Comparison of ENCODE assay signal across 18 mouse cellular contexts in the genomic region with DNA sequence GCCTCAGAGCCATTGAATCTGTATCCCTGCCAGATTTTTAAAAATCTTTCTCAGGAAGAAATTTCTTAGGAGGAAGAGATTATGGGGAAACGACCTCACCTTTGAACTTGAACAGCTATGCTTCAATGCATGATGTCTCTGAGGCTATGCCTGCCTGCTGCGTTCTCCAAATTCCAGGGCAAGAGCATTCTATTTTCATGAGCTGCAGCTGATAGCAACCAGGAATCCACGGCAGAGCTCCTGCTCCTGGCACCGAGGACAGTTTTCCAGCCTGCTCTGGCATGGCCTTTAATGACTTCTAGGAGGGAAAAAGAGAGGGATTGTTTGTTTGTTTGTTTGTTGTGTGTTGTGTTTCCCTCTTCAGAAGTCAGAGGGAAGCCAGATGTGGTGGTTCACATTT. TPM values are rescaled to one million over a fixed set of nuclear protein-coding genes. Genes with fewer than 3 reads are reported as not detected.
DNase-seq lines count a peak whose midpoint lies in the region; ATAC-seq and TF ChIP-seq lines count a peak whose summit lies in the region.
"Had no signal": no experiment of that assay in that cellular context is flagged by ENCODE, and none has a peak within 500 bp of the region (broad histone marks: within the 10 kb centered on the region; RNA-seq: fewer than 3 reads in every experiment).

No protein-coding gene starts in this region.

- no peak for TF ChIP-seq CTCF in lung, postnatal 0 days (IDR thresholded peaks at IDR 0.05)

- ATAC-seq in lung, postnatal 0 days = no peak
- no peak for ATAC-seq in activated CD4-positive, CD25-positive, alpha-beta regulatory T cell, adult 4 months
- ATAC-seq: forebrain, embryonic 15.5 days; liver, postnatal 0 days had no signal

- H3K9ac ChIP-seq in lung, postnatal 0 days (replicated peaks; ENCODE audit: low read depth) = no peak overlapping the region
- H3K9ac ChIP-seq: forebrain, embryonic 15.5 days; liver, postnatal 0 days; midbrain, embryonic 12.5 days had no signal

- no peak overlapping the region for H3K4me2 ChIP-seq in lung, postnatal 0 days (replicated peaks; ENCODE audit: low read depth, low read length)
- H3K4me2 ChIP-seq: forebrain, embryonic 15.5 days; midbrain, embryonic 12.5 days had no signal

- no peaks in the 10 kb centered on the region for H3K36me3 ChIP-seq in lung, postnatal 0 days (ENCODE audit: insufficient read depth, low read length)
- peaks cover 14% of the 10 kb centered on the region for H3K36me3 ChIP-seq in heart, embryonic 10.5 days
- H3K36me3 ChIP-seq: forebrain, embryonic 15.5 days had no signal

- no peaks in the 10 kb centered on the region for H3K27me3 ChIP-seq in lung, postnatal 0 days (replicated peaks; ENCODE audit: insufficient read depth, low read length)
- H3K27me3 ChIP-seq in heart, embryonic 10.5 days (ENCODE audit: insufficient read depth, poor library complexity, severe bottlenecking) = no peaks in the 10 kb centered on the region
- H3K27me3 ChIP-seq: forebrain, embryonic 15.5 days; midbrain, embryonic 12.5 days had no signal

- DNase-seq in lung, postnatal 0 days (ENCODE audit: low spot score) = peak; percentile 27
- no peak for DNase-seq in lung, postnatal 10 days
- peak; percentile 80 for DNase-seq in heart, embryonic 10.5 days (ENCODE audit: low spot score)
- DNase-seq in heart, postnatal 10 days = peak; percentile 69 to 70
- peak; percentile 24 for DNase-seq in yolk sac, embryonic 10.5 days (ENCODE audit: low spot score)
- no peak for DNase-seq in gastrocnemius, postnatal 10 days
- DNase-seq in cerebellum, postnatal 36 days = no peak
- DNase-seq: adrenal gland, adult 8-10 months; cerebellum, adult 11-12 months; liver; liver, postnatal 0 days; thymus, postnatal 4 days had no signal

- no peaks in the 10 kb centered on the region for H3K4me1 ChIP-seq in lung, postnatal 0 days (ENCODE audit: insufficient read depth, low read depth, low read length)
- peaks cover 16% of the 10 kb centered on the region for H3K4me1 ChIP-seq in heart, embryonic 10.5 days
- H3K4me1 ChIP-seq: forebrain, embryonic 15.5 days; midbrain, embryonic 12.5 days had no signal

- TF ChIP-seq EP300 in lung, postnatal 0 days (IDR thresholded peaks at IDR 0.05) = no peak

- H3K9me3 ChIP-seq in lung, postnatal 0 days (ENCODE audit: low read length) = no peaks in the 10 kb centered on the region
- 0 out of 2 replicates have a peak, but pooled peaks cover 2% of the 10 kb centered on the region for H3K9me3 ChIP-seq in heart, embryonic 10.5 days
- H3K9me3 ChIP-seq: embryonic facial prominence, embryonic 10.5 days had no signal

- intact Hi-C loops in heart, postnatal 10 days (cut with DNase I) = no loop called here

- H3K4me3 ChIP-seq in lung, postnatal 0 days (ENCODE audit: low read depth, low read length) = no peak overlapping the region
- H3K4me3 ChIP-seq in heart, embryonic 10.5 days = no peak overlapping the region
- H3K4me3 ChIP-seq: embryonic facial prominence, embryonic 10.5 days; forebrain, embryonic 15.5 days; midbrain, embryonic 12.5 days had no signal

- 34% methylated on average over 4 of the region's 4 CpGs for WGBS in lung, postnatal 0 days
- WGBS in heart, embryonic 10.5 days = 22% methylated on average over 4 of the region's 4 CpGs

- H3K27ac ChIP-seq in lung, postnatal 0 days (ENCODE audit: low read length) = no peak overlapping the region
- peak overlapping the region; percentile 84 for H3K27ac ChIP-seq in heart, embryonic 10.5 days
- H3K27ac ChIP-seq: embryonic facial prominence, embryonic 10.5 days; forebrain, embryonic 15.5 days; macrophage; midbrain, embryonic 12.5 days had no signal

RNA-seq across cellular contexts. Expression of gene Rcan2, which starts 56.7 kb away (rescaled TPM):
- 1.3 and 2.4 TPM in 2 replicates for polyA plus RNA-seq in lung, postnatal 0 days (2015; fragmentation: Nextera tagmentation; extraction: Ambion mirVana)
- polyA plus RNA-seq in heart, embryonic 10.5 days (2016; fragmentation: Nextera tagmentation; extraction: Ambion mirVana) = 14.5 and 28.9 TPM in 2 replicates
- 100 to 1,000 TPM; 209 to 216 TPM for total RNA-seq in heart, postnatal 10 days (2021)
- total RNA-seq in gastrocnemius, postnatal 10 days (2021) = 10 to 100 TPM; 18.4 to 22.3 TPM
- not detected for polyA plus RNA-seq in activated CD4-positive, CD25-positive, alpha-beta regulatory T cell, adult 4 months (2017; shearing (Covaris generic))
- total RNA-seq: granulocyte monocyte progenitor cell, adult 5-6 weeks had no signal
- polyA plus RNA-seq: macrophage had no signal

Comparison
In these comparisons a context has a peak if more than half of its experiments do, and no peak if none do; other contexts are left out.
1. DNase-seq: peak in lung, postnatal 0 days (single experiment), heart, embryonic 10.5 days (single experiment), heart, postnatal 10 days (2 of 2) and yolk sac, embryonic 10.5 days (single experiment); none in lung, postnatal 10 days (single experiment), gastrocnemius, postnatal 10 days (single experiment) and cerebellum, postnatal 36 days (0 of 2).